Mouse (Mus musculus) bone marrow, adult 2 months (tissue): ENCODE data around the gene Alkbh5.

Source experiments
- CTCF ChIP-seq: fragments of 200-500 bp; IDR thresholded peaks from 2 replicates; pipeline ENCODE4 v1.5.1; 2011; ENCODE audit warnings: low read length, control low read depth; ENCODE audit not compliant: control insufficient read depth, insufficient read depth
- POLR2A ChIP-seq: fragments of 200-500 bp; IDR thresholded peaks from 2 replicates; pipeline ENCODE4 v1.6.1; 2011; ENCODE audit warnings: low read depth, mild to moderate bottlenecking, control low read depth, low read length, borderline replicate concordance; ENCODE audit not compliant: control insufficient read depth

DNA sequence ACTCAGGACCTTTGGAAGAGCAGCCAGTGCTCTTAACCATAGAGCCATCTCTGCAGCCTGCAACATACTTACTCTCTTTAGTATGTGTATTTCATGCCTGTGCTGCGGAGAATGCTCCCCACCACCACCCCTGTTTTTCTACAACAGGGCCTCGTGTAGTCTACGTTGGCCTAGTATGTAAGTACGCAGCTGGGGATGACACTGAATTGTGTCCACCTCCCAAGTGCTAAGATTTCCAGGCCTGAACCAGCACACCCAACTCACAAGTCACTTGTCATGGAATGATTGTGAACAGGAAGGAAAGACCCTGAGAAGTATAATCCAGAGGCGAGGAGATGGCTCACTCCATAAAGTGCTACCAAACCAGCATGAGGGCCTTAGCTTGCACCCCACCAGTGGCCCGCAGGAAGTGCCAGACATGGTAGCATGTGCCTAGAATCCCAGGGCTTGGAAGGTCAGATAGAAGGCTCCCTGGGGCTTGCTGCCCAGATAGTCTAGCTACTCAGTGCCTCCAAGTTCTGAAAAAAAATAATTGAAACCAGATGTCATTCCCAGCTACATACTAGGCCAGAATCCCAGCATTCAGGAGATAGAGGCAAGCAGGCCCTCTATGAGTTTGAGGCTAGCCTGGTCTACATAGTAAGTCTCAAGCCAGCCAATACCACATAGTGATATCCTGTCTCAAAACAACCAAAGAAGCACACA lies 13.4 kb upstream of the Alkbh5 start:
- TF ChIP-seq POLR2A (no peak), CTCF (no peak)
